Mouse (Mus musculus) c-Kit-positive CD71-positive TER-119-positive erythroid progenitor cells, embryonic 14.5 days (primary cell): ENCODE measurements around the gene Pafah1b2.

ENCODE experiments used
- DNase-seq: peaks from one replicate; pipeline ENCODE4 v3.0.0-alpha.2; 2013; ENCODE audit warnings: low spot score

Gene Pafah1b2

DNA sequence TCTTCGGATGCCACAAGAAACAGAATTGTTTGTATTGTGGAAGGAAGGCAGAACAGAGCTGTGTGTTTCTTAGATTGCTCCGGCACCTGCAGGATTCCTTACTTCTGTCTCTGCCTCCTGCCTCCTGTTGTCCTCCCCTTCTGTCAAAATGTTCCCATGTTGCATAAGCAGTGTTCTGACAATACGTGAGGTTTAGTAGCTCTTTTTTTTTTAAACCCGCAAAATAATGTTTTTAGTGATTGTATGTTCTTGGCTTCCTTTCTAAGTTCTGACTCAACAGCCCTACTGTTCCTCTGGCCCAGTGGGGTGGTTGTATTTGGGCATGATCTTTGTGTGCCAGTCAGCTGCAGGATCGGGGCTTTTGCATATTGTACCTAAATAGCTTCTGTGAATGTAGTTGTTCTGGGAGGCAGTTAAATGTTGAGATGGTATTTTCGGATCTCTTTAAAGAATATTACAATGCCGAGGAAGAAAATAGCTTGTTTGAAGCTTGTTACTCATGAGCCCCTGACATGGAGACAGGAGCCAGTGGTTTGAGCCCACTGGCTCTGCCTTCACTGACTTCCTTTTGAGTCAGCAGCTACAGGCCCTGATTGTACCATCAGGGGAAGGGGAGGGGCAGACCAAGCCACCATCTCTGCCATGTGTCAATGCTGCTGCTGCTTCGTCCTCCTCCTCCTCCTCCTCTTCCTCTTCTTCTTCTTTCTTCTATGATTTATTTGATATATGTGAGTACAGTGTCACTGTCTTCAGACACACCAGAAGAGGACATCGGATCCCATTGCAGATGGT, 13.8 kb upstream of the Pafah1b2 start:
- DNase-seq, result no peak

- DNase-seq, result no peak
These were observed 11.1 kb upstream of the Pafah1b2 start for GRCm38 (mm10) chr9:46023591-46023990.

DNA sequence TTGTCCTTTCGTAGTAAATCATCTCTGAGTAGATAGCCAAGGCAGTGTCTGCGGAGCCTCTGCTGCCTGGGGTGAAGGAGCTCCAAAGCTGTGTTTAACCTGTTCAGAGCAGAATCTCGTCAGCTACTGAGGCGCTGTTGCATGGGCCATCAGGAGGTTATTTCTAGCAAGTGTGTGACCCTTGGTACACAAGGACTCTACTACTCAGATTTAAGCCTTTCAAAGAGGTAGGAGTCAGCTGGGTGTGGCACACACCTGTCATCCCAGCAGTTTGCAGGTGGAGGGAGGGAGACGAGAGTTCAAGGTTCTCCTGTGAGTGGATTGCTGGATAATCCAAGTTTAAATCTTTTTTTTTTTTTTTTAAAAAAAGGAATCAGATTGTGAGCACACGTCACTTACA, 7.5 kb upstream of the Pafah1b2 start:
- no peak for DNase-seq

DNA sequence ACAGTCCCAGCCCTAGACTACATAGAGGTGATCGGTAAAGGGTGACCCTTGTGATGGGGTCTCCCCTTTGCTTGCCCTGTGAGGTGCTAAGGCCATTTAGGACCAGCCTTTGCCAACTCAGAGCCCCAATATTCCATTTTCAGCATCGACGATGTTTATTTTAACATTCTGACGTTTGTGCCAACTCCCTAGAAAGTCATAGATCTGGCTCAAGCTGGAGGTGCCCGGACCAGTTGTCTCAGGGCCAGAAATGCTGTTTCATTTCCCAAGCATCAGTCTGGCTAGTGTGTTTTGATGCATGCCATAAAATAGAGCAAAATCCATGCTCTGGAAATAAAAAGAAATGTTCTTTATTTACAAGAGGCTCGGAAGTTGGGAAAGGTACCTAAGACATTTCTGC, 5.8 kb upstream of the Pafah1b2 start:
- DNase-seq, result no peak

GRCm38 (mm10) chr9:46016417-46016816, 3.9 kb upstream of the Pafah1b2 start:
- no peak for DNase-seq

DNA sequence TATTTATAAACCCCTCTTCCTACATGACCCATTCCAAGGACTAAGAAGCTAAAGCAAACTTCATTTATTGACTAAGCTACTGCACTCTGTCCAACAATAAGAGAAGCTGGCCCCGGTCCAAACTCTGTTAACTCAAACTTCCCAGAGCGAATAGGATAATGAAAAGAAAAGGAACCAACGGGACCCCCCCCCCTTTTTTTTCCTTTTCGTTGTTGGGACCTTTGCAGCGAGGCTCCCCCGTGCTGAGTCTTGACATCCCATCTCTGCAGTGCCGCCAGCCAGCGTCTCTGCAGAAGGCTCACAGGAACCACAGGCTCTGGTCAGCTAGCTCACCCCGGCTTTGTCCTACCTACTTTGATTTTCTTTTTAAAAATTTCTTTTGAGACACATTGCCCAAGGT, 3.3 kb upstream of the Pafah1b2 start:
- DNase-seq, result no peak

- peak; percentile 37 for DNase-seq
These were observed 2.6 kb upstream of the Pafah1b2 start for GRCm38 (mm10) chr9:46015081-46015551.

GRCm38 (mm10) chr9:46014251-46014681, 1.8 kb upstream of the Pafah1b2 start:
- DNase-seq, result peak; percentile 32

GRCm38 (mm10) chr9:46013616-46014015, 1.1 kb upstream of the Pafah1b2 start:
- DNase-seq, result no peak

GRCm38 (mm10) chr9:46013009-46013586, 608 bp upstream of the Pafah1b2 start:
- peak; percentile 25 for DNase-seq

DNA sequence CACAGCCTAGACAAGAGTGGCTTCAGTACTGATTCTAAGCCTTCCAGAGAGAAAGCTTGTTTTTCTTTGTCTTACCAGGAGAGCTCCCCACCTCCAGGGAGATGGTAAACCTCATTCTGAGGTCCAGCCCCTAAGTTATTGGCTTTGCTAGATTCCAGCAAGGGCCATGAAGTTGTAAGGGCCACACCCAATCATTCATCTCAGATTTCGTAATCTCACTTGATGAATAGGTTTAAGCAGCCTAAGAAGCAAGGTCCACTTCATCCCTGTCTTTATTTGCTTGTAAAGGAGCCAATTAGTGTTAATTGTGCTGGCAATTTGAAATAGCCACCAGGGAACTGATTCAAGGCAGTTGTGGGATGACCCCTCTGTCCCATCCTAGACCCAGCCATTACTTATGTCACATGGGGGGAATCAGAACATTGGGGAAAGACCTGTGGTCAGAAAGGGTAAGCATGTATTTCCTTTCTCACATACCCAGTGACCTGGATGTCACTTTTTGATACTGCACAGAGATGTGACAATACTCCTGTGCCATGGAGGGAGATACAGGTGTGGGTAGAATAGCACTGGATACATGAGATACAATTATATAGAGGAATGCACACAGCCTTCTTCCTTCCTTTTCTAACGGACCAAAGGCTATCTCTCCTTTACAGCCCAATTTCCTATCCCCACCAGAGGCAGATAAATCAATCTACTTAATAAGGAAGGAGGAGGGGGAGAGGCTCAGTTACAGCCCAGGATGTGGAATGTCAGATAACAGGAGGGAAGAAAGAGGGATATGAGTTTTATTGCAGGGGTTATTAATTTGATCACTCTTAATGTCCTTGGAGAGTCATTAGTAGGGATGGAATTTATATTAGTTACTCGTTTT, 1.2 kb downstream of the Pafah1b2 start:
- DNase-seq, result no peak

DNA sequence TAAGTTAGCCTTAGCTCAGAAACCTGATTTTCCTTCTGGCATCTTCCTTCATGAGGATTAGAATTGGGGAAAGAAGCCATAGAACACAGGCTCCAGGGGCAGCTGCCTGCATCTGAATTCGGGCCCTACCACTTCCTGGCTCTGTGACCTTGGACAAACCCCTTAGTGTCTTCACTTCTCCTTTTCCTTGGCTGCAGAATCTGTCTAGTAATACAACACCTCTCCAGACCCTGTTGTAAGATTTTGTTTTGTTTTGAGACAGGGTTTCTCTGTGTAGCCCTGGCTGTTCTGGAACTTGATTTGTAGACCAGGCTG, 2.9 kb downstream of the Pafah1b2 start:
- DNase-seq, result no peak

DNA sequence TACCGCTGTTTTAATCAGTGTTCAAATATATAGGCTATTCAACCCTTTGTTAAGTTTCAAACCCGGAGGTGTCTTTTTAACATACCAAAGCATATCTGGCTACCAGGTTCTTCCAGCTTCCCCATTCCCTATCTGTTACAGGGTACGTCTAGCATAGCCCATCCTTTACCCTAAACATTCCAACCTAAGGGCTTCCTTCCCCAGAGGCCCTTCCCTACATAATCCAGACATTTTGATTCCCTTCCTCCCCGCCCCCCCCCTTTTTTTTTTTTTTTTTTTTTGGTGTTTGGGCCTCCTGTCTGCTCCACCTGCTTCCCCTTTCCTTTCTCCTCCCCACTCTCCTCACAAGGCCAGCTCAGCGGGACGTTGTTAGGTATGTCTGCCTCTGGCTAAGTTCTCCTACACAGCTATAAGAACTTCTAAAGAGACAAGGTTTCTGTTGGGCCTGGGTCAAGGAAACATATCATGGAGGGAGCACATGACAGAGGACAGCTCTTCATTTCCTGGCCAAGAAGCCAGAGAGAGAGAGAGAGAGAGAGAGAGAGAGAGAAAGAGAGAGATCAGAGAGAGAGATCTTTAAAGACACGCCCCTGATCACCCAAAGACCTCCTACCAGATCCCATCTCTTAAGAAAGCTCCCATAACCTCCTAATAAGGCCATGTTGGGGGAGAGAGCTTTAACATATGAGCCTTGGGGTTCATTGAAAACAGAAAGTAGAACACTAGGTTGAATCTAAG, 3.4 kb downstream of the Pafah1b2 start:
- DNase-seq, result no peak

- DNase-seq, result no peak
These were observed 6.3 kb downstream of the Pafah1b2 start for GRCm38 (mm10) chr9:46006224-46006623.

- no peak for DNase-seq
These were observed 8.0 kb downstream of the Pafah1b2 start for GRCm38 (mm10) chr9:46004529-46004928.

- DNase-seq, result peak; percentile 62
These were observed 8.8 kb downstream of the Pafah1b2 start for GRCm38 (mm10) chr9:46003729-46004128.

DNA sequence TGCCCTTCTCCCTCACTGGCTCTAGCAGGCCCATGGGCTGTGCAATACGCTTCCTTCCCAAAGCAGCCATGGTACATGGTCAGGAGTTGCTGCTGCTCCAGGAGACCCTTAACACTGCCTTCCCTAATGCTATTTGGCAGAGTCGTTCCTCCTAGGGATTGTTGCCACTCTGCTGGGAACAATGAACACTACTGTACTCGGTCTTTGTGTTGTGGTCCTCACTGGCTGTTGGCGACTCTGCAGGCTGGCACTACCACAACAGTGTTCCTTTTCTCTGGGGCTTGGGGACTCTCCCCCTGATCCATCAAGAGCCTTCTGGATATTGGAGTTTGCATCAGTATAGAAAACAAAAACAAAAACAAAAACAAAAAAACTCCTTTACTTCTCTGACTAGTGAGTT, 13.5 kb downstream of the Pafah1b2 start:
- DNase-seq, result no peak

DNA sequence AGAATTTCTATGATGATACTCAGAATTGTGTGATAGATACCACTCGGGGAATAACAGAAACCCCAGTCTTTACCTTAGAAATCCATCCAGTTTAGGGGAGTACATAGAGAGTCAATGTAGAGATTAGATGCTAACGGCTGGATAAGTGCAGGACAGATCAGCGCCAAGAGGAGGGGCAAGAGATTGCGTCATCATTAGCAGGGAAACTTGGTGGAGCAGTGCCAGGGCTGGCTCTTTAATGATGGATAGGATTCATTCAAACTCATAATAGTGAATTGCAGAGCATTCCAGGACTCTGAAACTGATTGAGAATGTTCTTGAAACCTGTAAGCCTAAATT, 27.3 kb downstream of the Pafah1b2 start:
- peak; percentile 49 for DNase-seq

DNA sequence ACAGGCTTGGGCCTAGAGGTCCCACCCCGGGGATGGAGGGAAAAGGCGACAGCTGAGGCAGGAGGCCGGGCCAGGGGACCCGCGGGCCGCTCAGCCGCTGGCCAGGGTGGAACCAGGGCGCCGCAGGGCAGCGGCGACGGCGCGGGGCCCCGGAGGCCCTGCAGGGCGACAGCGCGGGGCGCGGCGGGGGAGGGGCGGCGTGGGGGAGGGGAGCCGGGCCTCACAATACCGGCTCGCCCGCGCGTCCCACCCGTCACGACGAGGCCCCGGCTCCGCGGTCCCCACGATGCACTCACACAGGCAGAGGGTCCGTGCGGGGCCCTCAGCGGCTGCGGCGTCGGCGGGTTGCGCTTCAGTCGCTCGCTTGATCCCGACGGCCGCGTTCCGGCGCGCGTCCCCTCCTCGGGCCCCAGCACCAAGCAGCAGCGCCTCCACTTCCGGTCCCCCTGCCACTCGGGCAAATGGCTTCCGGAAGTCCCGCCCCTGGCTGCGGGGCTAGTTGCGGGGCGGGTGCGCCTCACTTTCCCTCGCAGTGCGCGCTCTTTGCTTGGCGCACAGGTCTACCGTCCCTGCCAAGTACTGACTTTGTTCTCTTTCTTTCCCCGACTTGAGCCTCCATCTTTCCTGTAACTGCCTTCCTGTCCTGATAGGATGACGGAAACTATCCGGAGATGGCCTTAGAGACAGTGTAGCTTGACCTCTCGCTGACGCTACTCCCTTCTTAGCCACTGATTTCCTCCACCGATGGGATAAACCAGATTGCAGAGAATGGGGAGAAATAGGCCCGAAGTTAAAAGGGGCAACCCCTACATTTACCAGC, 27.9 kb downstream of the Pafah1b2 start:
- peak; percentile 82 for DNase-seq

DNA sequence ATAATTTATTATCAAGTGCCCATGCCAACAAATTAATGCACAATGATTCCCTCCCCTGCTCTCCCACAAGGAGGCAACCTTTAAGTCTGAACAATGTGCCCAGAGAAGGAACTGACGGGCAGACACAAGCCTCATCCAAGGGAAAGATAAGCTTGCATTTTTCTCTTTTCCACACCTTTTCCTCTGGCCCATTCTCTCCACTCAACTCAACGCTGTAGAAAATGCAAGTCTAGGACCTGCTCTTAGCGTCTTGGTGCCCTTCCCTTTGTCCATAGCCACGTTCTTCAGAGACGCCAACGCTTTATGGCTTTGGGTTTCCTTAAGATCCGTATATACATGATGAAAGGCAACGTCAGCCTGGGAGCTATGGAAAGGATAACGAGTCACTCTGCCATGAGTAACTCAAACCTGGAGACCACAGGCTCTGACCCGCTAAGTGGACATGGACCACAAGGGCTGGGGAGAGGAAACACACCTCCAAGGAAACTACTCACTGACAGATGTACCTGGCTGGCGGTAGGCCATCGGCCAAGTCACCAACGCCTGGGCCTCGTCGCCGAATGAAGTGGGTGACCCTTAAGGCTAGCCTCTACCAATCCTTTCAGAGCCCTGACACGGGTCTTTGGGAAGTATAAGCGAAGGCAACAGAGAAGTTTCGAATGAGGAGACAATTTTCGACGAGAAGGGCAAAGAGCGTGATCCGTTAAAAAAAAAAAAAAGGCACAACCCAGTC, 28.6 kb downstream of the Pafah1b2 start:
- DNase-seq, result peak; percentile 44

DNA sequence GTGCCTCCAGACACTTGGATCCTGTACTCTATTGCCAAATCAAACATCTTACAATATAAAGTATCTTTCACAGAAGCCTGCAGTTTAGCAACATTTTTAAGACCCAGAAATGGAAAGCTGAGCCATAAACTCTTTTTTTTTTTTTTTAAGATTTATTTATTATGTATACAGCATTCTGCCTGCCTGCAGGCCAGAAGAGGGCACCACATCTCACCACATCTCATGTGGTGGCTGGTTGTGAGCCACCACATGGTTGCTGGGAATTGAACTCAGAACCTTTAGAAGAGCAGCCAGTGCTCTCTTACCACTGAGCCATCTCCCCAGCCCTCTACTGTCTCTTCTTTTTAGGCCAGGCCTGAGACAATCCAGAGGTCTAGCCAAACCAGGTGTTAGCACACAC, 31.2 kb downstream of the Pafah1b2 start:
- DNase-seq, result no peak
